Mouse (Mus musculus) thymus, adult 2 months (tissue): Measurements from ENCODE around the gene Kmt2d. TPM values are rescaled to one million over a fixed set of nuclear protein-coding genes. Genes with fewer than 3 reads are reported as not detected.

Source experiments
- DNase-seq: peaks from one replicate; pipeline ENCODE4 v3.0.0; 2021
- H3K27ac ChIP-seq: fragments of 200-500 bp; 2 replicates; pipeline ENCODE4 v1.5.1; 2012; ENCODE audit warnings: low read length, control low read depth; ENCODE audit not compliant: control insufficient read depth, insufficient read depth
- H3K27me3 ChIP-seq: fragments of 200-500 bp; 2 replicates; pipeline ENCODE4 v1.6.1; 2012; ENCODE audit warnings: mild to moderate bottlenecking, low read length, moderate library complexity, mixed read lengths; ENCODE audit not compliant: control insufficient read depth, insufficient read depth
- H3K36me3 ChIP-seq: fragments of 200-500 bp; 2 replicates; pipeline ENCODE4 v1.6.1; 2012; ENCODE audit warnings: mild to moderate bottlenecking, low read length, moderate library complexity; ENCODE audit not compliant: control insufficient read depth, insufficient read depth
- H3K4me1 ChIP-seq: fragments of 200-500 bp; replicated peaks from 2 replicates; pipeline ENCODE4 v1.6.1; 2012; ENCODE audit warnings: low read length; ENCODE audit not compliant: control insufficient read depth, insufficient read depth
- H3K4me3 ChIP-seq: fragments of 200-500 bp; 2 replicates; pipeline ENCODE4 v1.5.1; 2012; ENCODE audit warnings: mild to moderate bottlenecking, low read length, control low read depth, moderate library complexity; ENCODE audit not compliant: control insufficient read depth, insufficient read depth
- CTCF ChIP-seq: fragments of 200-500 bp; IDR thresholded peaks from 2 replicates; pipeline ENCODE4 v1.5.1; 2012; ENCODE audit warnings: mild to moderate bottlenecking, control low read depth, low read length, moderate library complexity, borderline replicate concordance; ENCODE audit not compliant: control insufficient read depth, poor library complexity, insufficient read depth; ENCODE audit errors: extremely low read depth
- POLR2A ChIP-seq: fragments of 200-500 bp; IDR thresholded peaks from 2 replicates; pipeline ENCODE4 v1.6.1; 2012; ENCODE audit warnings: mild to moderate bottlenecking, low read length, control low read depth, moderate library complexity; ENCODE audit not compliant: control insufficient read depth, poor library complexity, insufficient read depth; ENCODE audit errors: extremely low read depth
- WGBS: fragments of 180-500 bp; shearing (Covaris S2); methylation state at CpG from one replicate; pipeline ENCODE4 v1.1.7; 2018; 5-methylcytosine and 5-hydroxymethylcytosine counted together
- polyA plus RNA-seq: library from polyadenylated mRNA; depleted of rRNA; stranded (reverse); fragments of >200 nt; gene quantifications from 2 replicates; pipeline ENCODE4 v1.2.3, GENCODE M21; 2012

The Kmt2d gene
- polyA plus RNA-seq, 1 experiment, result 69.1 TPM

DNA sequence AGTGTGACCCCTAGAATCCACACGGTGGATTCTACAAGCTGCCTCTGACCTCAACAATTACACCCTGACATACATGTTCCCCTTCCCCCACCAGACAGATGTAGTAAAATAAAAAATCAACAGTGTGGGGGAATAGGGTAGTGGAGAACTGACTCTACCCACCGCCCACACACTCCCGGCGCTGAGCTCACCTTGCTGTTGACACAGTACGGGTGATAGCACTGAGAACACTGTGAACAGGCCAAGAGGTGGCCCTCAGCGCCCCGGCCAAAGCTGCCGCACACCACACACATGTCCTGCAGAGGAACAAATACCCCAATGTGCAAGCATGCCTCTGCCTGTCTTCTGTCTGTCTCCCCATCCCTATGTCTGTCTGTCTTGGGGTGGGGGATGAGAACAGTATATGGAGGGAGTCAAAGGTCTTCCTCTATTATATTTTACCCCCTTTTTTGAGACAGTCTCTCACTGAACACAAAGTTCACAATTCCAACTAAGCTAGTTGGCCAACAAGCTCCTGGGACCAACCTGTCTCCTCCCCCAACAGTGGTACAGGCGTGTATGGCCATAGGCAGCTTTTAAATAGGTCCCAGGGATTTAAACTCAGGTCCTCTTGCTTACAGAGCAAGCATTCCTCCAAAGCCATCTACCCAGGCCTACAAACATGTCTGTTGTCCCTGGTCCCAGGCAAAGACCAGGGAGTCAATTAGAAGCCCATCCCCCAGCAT, 11.5 kb downstream of the Kmt2d start:
- Histone ChIP-seq H3K36me3 (peaks cover 96% of the 10 kb centered on the region), H3K27me3 (no peaks in the 10 kb centered on the region)

GRCm38 (mm10) chr15:98854214-98854613, 16.8 kb downstream of the Kmt2d start:
- Histone ChIP-seq H3K27ac (no peak overlapping the region), H3K27me3 (no peaks in the 10 kb centered on the region), H3K4me1 (no peaks in the 10 kb centered on the region), H3K36me3 (peaks cover 96% of the 10 kb centered on the region), H3K4me3 (no peak overlapping the region)
- WGBS, result 97% methylated on average over 16 of the region's 16 CpGs
- no peak for TF ChIP-seq POLR2A
- no peak for TF ChIP-seq CTCF
- DNase-seq, result no peak

More for the DNA sequence above, 11.5 kb downstream of the Kmt2d start:
- 96% methylated on average over 9 of the region's 9 CpGs for WGBS
- Histone ChIP-seq H3K4me1 (no peaks in the 10 kb centered on the region), H3K4me3 (no peak overlapping the region), H3K27ac (no peak overlapping the region)
- TF ChIP-seq POLR2A (no peak), CTCF (no peak)
- DNase-seq, result no peak

GRCm38 (mm10) chr15:98853161-98853937, 17.7 kb downstream of the Kmt2d start:
- Histone ChIP-seq H3K4me3 (no peak overlapping the region), H3K4me1 (no peaks in the 10 kb centered on the region), H3K27me3 (no peaks in the 10 kb centered on the region), H3K36me3 (peaks cover 96% of the 10 kb centered on the region), H3K27ac (no peak overlapping the region)
- WGBS, result 96% methylated on average over 28 of the region's 28 CpGs
- no peak for TF ChIP-seq CTCF
- TF ChIP-seq POLR2A, result no peak
- DNase-seq, result no peak

DNA sequence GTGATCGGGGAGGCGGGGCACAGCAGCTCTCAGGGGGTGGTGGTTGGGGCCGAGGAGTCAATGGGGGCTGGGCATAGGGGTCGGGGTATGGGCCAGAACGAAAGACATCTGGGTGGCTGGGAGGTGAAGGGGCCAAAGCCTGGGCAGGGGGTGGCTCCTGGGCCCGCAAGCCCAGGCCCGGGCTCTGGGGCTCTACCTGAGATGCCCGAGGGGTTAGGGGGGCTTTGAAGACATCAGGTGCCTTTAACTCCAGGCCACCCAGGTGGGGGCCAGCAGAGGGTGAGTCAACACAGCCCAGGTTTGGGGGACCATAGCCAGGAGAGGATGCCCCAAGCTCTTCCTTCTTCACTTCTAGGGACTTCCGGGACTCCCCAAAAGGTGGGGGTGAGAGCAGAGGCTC, 18.3 kb downstream of the Kmt2d start:
- H3K4me1 ChIP-seq, result no peaks in the 10 kb centered on the region
- WGBS, result 96% methylated on average over 9 of the region's 9 CpGs

DNA sequence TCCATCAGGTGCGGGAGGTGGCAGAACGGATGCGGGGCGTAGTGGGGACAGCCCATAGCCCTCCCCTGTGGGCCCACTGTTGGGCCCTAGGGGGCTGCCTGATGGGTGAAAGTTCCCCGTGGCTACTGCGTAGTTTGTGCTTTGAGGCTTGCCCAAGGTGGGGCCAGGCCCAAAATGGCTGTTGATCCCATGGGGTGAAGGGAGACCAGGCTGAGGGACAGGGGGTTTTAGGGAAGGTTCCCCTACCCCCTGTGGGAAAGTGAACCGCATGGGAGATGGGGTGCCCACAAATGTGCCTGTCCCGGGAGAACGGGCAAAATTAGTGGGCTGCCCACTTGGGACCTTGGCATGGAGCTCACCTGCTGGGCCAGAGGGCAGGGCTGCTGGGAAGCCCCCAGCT, 18.9 kb downstream of the Kmt2d start:
- Histone ChIP-seq H3K27ac (no peak overlapping the region), H3K27me3 (no peaks in the 10 kb centered on the region), H3K4me3 (no peak overlapping the region), H3K4me1 (no peaks in the 10 kb centered on the region), H3K36me3 (peaks cover 93% of the 10 kb centered on the region)
- TF ChIP-seq CTCF, result no peak
- no peak for TF ChIP-seq POLR2A
- WGBS, result 94% methylated on average over 9 of the region's 9 CpGs
- DNase-seq, result no peak

More for the DNA sequence above, 18.3 kb downstream of the Kmt2d start:
- H3K27ac ChIP-seq, result no peak overlapping the region
- no peak for DNase-seq
- H3K27me3 ChIP-seq, result no peaks in the 10 kb centered on the region
- no peak overlapping the region for H3K4me3 ChIP-seq
- peaks cover 94% of the 10 kb centered on the region for H3K36me3 ChIP-seq
- no peak for TF ChIP-seq POLR2A
- TF ChIP-seq CTCF, result no peak

DNA sequence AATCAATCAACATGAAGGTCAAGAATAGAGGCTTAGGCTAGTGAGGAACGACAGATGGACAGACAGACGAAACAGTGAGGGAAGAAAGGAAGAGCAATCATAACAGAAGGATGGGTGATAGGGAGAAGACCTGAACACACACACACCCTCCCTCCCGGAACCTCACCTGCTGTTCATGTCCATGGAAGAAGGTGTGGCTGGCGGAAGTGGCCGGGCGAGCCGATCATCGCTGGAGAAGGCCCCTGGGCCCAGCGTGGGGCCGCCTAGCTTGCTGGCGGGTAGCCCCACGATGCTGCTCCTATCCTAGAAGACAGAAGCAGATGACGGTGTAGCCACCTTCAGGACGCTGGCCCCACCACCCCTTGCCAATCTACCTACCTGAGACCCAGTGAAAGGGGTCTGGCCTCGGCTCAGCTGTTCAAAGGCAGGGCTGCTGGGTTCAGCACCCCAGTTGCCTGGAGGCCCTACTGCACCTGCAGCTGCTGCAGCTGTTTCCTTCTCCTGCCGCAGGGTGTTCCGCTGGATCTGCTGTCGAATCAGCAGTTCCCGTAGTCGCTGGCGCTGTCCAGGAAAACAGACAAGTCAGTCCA, 19.7 kb downstream of the Kmt2d start:
- Histone ChIP-seq H3K4me1 (no peaks in the 10 kb centered on the region), H3K36me3 (peaks cover 93% of the 10 kb centered on the region), H3K27ac (no peak overlapping the region), H3K4me3 (no peak overlapping the region), H3K27me3 (no peaks in the 10 kb centered on the region)
- WGBS, result 97% methylated on average over 21 of the region's 21 CpGs
- no peak for DNase-seq
- no peak for TF ChIP-seq POLR2A
- TF ChIP-seq CTCF, result no peak
